Mouse (Mus musculus): ENCODE results near the gene Meiob.

Gene Meiob

DNA sequence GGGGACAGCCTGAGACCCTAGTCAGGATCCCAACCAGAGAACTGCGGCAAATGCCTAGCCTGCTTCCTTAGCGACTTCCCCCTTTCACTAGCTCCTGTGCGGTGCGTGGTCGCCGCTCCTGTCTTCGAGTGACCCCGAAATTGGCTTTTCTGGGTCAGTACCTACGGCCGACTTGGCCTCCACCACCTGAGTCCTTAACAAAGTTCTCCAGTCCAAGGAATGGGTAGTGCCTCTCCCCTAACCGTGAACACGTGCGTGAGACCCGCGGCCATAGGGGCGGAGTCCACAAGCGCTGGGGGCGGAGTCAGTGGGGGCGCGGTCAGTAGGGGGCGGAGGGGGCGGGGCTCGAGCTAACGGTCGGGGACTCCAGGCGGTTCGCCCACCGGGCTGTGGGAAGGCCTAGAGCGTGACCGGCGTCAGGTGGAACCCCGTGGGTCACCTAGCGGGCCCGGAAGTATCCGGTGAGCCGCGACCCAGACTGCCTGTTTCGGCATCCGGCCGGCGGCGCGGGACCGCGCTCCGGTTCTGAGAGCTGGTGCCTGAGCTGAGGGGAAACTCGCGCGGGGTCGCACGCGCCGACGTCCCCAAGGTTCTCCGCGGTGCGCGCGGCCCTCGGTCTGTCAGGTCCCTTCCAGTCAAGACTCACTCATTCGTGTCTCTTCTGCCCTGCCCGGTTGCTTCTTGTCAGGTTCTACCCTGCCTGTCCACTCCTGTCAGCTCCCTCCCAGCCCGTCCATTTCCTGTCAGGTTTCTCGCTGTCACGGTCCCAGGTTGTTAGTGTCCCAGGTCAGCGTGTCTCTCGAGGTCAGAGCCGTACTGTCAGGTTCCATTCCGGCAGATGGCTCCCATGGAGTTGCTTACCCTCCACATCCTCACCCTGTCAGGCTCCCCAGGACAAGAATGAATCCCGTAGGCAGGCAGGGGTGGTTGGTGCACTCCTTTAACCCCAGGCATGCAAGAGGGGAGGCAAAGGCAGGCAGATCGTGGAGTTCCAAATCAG, at the start of gene Meiob:
TSS of gene Meiob (plus strand) at position 338 of the 1,000 bp plus-strand sequence.
- peak; percentile 78 for DNase-seq (ENCODE audit: low spot score)

DNA sequence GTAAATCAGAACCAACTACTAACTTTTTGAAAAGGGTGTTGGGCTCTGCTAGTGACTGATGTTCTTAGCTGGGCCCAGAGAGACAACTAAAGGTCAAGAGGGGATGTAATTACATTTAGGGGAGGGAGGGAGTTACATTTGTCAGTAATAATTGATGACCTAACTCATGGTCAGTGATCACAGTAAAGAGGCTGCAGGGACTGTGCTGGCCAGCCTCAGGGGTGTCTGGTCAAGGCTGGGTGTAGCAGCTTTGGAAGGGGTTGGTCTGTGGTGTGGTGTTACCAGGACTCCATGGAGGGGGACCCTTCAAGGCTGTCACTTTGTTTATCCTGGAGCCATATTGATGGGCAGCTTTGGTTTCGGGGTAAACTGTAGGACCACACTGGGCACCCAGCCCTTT, 46.7 kb upstream of the Meiob start:
- DNase-seq (ENCODE audit: low spot score) = no peak

- no peak for DNase-seq (ENCODE audit: low spot score)
Measured at GRCm38 (mm10) chr17:24761121-24761520, 43.0 kb upstream of the Meiob start.

- no peak for DNase-seq (ENCODE audit: low spot score)
Measured at GRCm38 (mm10) chr17:24765016-24765905, 38.8 kb upstream of the Meiob start.

DNA sequence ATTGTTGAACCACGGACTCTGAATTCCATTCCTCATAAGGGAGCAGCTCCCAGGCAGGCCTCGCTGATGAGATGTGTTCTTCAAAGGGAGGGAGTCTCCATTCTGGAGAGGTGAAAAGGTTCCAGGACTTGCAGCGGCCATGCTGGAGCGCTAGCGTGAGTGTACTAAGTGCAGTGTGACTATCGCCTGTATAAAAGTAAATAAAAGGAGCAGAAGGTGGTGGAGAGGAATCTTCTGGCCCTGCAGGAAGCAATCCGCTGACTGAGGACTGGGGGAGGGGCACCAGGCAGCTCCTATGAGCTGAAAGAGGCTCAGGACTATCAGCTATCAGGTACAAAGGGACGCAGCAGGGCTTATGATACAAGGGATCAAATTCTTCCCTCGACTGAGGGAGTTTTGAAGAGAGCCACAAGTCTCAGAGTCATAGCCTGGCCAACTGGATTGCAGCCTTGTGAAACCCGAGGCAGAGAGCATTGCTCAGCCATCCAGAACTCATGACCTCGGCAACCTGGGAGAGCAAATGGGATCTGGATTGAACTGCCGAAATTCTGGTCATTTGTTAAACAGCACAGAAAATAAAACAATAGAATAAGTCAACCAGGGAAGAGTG, 37.7 kb upstream of the Meiob start:
- no peak for DNase-seq (ENCODE audit: low spot score)

DNA sequence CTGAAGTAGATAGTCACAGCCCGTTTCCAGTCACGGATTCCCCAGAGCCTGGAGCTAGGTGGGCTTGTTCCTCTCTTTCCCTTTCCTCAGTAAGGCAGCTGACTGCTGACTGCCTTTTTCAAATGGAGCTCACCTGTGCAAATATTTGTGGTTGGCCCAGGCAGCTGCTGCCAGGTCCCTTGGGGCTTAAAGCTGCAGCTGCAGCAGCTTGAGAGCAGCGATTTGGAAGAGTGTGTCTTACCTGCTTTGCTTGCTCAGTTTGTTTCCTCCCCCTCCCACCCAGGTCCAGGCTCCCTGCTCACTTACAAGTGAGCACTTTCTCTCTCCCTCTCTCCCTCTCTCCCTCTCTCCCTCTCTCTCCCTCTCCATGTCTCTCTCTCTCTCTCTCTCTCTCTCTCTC, 34.9 kb upstream of the Meiob start:
- no peak for DNase-seq (ENCODE audit: low spot score)

DNA sequence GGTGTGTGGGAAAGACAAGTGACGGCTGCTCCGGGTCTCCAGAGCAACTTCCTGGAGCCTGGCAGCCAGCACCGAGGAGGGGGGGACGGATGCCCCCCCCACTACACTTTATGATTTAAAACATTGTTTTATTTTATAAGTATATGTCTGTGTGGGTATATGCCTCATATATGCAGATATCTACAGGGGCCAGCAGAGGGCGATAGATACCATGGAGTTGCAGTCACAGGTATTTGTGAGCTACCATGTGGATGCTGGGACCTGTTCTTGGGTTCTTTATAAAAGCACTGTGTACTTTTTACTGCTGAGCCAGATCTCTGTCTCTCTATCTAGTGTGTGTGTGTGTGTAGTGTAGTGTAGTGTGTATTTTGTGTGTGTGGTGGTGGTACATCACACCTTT, 30.8 kb upstream of the Meiob start:
- no peak for DNase-seq (ENCODE audit: low spot score)

DNA sequence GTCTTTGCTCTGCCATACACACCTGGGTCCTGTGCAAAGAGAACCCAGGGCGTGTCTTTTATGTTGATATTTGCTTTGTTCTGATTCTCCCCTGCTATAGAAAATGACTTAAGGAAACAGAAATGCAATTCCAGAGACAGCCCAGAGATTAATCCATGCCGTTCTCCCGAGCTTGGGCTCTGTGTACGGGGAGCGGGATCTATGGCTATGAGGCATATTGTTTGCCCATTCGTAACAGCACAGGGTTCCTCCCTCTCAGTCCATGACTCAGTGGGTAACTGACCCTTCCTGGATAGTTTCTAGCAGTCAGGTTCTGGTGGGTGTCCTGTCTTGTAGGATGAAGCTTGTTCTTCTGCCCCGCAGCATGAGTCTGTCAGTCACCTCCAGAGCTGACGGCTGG, 28.9 kb upstream of the Meiob start:
- no peak for DNase-seq (ENCODE audit: low spot score)

GRCm38 (mm10) chr17:24777073-24777472, 27.0 kb upstream of the Meiob start:
- no peak for DNase-seq (ENCODE audit: low spot score)

DNA sequence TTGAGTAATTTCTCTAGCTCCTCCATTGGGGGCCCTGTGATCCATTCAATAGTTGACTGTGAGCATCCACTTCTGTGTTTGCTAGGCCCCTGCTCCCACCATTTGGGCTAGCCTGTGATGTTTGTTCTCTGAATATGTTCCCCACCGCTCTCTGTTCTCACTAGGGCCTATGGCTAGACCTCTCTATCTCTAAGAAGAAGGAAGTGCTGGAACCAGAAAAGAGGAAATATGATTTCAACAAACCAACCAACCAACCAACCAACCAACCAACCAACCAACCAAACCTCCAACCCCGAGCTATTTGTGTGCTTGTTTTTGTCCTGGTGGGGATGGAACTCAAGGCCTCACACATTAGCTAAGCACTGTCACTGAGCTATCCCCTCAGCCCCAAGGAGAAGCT, 23.3 kb upstream of the Meiob start:
- DNase-seq (ENCODE audit: low spot score) = no peak

DNA sequence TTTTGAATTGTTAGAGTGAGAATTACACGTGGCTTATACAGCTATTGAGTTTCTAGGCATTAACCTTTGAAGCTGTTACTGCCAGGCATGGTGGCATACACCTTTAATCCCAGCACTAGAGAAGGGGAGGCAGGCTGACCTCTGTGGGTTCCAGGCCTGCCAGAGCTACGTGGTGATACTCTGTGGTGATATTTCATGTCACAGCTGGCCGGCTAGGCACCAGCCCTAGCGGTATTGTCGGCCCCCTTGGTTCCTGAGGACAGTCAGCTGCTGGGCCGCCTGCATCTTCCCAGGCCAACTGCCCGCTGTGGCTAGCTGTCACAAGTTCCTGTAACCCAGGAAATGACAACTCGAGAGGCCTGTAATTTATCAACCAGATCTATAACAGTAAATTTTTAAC, 11.9 kb upstream of the Meiob start:
- DNase-seq (ENCODE audit: low spot score) = no peak

DNA sequence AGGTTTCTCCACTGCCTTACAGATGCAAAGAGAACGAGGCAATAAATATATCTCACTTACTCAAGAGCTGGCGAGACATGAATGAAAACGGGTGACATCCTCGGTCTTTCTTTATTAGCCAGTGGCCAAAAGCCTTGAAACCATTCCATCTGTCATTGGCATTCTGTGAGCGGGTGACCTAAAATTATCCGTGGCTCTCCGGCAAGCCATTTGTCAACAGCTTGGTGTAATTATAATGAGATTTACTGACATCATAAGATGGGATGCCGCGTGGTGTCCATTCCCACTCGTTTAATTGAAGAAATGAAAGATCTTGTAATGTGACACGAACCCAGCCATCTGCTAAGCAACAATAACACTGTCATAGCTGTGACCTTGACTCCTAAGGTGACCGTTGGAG, 9.3 kb upstream of the Meiob start:
- no peak for DNase-seq (ENCODE audit: low spot score)

DNA sequence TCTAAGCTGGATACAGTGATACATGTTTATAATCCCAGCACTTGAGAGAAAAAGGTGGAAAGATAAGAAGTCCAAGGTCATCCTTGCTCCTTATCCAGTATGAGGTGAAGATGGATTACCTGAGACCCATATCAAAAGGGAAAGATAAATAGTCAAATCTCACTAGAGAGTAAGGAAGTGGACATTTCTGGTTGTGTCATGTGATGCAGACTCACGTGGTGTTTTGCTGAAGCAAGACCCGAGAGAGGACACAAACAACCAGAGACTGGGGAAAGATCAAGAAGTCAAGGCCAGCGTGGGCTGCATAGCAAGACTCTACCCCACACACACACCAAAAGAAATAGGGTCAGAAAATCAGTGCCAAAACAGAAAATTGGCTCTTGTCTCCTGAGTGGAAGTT, 7.1 kb upstream of the Meiob start:
- DNase-seq (ENCODE audit: low spot score) = no peak

DNA sequence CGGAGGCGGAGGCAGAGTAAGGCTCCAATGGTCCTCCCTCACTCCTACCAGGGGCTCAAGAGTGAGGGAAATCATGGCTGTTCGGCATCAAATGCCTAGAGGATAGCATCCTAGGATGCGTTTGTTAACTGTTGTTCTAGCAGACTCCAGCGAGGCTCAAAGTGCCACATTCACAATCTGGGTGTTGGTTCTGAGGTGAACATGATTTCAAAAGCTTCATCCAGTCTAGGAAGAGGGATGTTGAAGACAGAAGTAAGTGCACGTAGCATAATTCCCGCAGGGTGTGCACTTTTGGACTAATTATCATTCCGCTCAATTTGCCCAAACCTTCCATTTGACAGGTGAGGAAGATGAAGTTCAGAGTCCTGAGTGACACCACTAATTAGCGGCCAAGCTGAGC, 5.9 kb upstream of the Meiob start:
- DNase-seq (ENCODE audit: low spot score) = no peak

DNA sequence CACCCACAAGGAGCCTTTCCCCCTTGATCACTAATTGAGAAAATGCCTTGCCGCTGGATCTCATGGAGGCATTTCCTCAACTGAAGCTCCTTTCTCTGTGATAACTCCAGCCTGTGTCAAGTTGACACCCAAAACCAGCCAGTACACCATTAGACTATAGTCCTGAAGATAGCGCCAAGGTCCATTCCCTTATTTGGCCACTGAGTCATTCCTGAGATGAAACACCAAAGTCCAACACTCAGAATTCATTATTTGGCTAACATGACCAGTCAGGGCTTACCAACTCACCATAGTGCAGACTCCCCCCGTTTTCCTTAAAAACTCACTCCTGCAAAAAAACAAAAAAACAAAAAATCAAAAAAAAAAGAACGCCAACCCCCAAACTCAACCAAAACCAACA, 4.6 kb upstream of the Meiob start:
- no peak for DNase-seq (ENCODE audit: low spot score)

DNA sequence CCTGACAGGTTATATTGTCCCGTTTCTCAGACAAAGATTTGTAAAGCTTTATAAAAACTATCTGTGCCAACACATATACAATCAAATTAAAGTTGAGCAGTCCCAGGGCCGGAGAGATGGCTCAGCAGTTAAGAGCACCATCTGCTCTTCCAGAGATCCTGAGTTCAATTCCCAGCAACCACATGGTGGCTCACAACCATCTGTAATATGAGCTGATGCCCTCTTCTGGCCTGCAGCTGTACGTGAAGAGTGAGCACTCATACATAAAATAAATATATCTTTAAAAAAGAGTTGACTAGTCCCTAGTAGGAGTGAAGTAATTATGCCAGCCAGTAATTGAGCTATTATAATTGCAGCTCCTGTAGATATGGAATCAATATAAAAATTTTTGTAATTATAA, 3.6 kb upstream of the Meiob start:
- no peak for DNase-seq (ENCODE audit: low spot score)

DNA sequence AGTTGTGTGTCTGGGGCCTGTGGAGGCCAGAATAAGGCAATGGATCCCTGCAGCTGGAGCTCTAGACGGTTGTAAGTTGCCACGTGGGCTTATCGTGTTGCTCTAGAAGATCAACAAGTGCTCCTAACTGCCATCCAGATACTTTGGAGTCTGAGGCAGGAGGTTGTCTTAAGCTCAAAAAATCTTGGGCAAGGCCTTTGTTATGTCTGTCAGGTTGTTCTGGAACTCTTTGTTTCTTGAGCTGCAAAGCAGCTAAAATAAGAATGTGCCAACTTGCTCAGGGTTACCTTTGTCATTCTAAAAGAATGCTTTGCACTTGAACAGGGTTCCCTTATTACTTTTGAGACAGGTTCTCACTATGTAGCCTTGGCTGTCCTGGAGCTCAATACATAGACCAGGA, 7.1 kb downstream of the Meiob start:
- DNase-seq (ENCODE audit: low spot score) = no peak

GRCm38 (mm10) chr17:24812215-24812614, 8.1 kb downstream of the Meiob start:
- no peak for DNase-seq (ENCODE audit: low spot score)

GRCm38 (mm10) chr17:24815256-24815655, 11.2 kb downstream of the Meiob start:
- no peak for DNase-seq (ENCODE audit: low spot score)

GRCm38 (mm10) chr17:24817503-24817902, 13.4 kb downstream of the Meiob start:
- DNase-seq (ENCODE audit: low spot score) = no peak

- no peak for DNase-seq (ENCODE audit: low spot score)
Measured at GRCm38 (mm10) chr17:24818172-24818571, 14.1 kb downstream of the Meiob start.

- DNase-seq (ENCODE audit: low spot score) = no peak
Measured at GRCm38 (mm10) chr17:24819469-24819868, 15.4 kb downstream of the Meiob start.
